Mouse (Mus musculus) leukemia stem cell, adult 10-12 weeks (primary cell): ENCODE measurements around the gene Acp6. TPM values are rescaled to one million over a fixed set of nuclear protein-coding genes. Genes with fewer than 3 reads are reported as not detected.

Experiments
- polyA plus RNA-seq: library from polyadenylated mRNA; stranded (reverse); fragments of >175 nt; gene quantifications from 2 replicates; pipeline ENCODE4 v1.2.3, GENCODE M21; 2012; ENCODE audit warnings: low replicate concordance

Gene Acp6
- 7.9 and 11.0 TPM in 2 replicates for polyA plus RNA-seq

DNA sequence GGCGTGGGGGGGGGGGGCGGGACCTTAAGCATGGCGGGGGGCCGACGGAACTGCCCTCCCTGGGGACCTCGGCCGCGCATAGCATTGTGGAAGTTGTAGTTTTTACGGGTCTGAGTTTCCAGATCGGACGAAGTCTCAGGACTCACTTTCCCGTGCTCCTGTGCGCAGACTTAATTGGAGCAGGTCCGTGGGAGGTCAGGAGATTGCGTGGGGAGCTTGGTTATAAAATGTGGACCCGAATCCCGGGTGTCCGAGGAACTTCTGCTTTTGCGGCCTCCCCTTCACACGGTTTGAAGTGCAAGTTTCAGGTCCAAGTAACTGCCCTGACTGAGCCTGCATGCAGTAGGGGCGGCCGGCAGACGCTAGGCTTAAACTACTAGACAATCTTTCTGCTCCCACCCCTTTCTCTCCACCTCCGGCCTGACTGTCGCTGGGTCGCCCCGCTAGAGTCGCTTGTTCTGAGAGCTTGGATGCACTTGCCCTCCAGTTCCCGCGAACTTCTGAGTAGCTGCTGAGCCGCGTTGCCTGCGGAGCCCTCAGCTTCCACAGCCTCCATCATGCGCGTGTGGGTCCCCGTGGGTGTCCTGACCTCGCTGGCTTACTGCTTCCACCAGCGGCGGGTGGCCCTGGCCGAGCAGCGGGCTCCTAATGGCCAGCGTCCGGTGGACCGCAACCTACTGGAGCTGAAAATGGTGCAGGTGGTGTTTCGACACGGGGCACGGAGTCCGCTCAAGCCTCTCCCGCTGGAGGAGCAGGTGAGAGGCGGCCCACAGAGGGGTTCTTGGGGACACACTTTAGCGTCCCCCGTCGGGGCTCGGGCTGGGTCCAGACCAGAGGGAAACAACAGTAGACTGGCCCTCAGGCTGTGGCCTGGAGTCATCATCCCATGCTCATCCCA, at the start of gene Acp6:
Gene Acp6 (plus strand): TSS at position 167 of the 898 bp plus-strand sequence.

Other genes starting within 250 kb of the Acp6 start
- not detected in 2 replicates for gene Gja8, start 232.8 kb upstream of the Acp6 start, polyA plus RNA-seq
- 5.2 and 8.5 TPM in 2 replicates for gene Bcl9, start 139.1 kb downstream of the Acp6 start, polyA plus RNA-seq